ENCODE assay signal across 18 mouse cellular contexts in genomic region chr10:5192861-5193490, GRCm38 (mm10).
A peak's percentile ranks its signal among the peaks of the same experiment; 100 is the strongest.
DNase-seq lines count a peak whose midpoint lies in the region; ATAC-seq and TF ChIP-seq lines count a peak whose summit lies in the region.
"Had no signal": no experiment of that assay in that cellular context is flagged by ENCODE, and none has a peak within 500 bp of the region (broad histone marks: within the 10 kb centered on the region; RNA-seq: fewer than 3 reads in every experiment).

No protein-coding gene starts in this region.

- H3K36me3 ChIP-seq in neural tube, embryonic 15.5 days, result peaks cover 2% of the 10 kb centered on the region; the same call in 1 of the 2 replicates
- H3K36me3 ChIP-seq: limb, embryonic 10.5 days; midbrain, embryonic 10.5 days had no signal

- intact Hi-C loops in gastrocnemius, adult 2 months (cut with DNase I), result no loop called here

- WGBS in neural tube, embryonic 15.5 days, result 84% methylated on average over 9 of the region's 9 CpGs

- TF ChIP-seq CTCF in gastrocnemius, adult 2 months (IDR thresholded peaks at IDR 0.05), result no peak

- peaks cover 15% of the 10 kb centered on the region; the same call in 1 of the 2 replicates for H3K4me1 ChIP-seq in neural tube, embryonic 15.5 days

- H3K9me3 ChIP-seq in neural tube, embryonic 15.5 days (replicated peaks), result no peaks in the 10 kb centered on the region
- H3K9me3 ChIP-seq: limb, embryonic 10.5 days; midbrain, embryonic 10.5 days had no signal

- no peaks in the 10 kb centered on the region for H3K27me3 ChIP-seq in neural tube, embryonic 15.5 days (replicated peaks)
- H3K27me3 ChIP-seq: CH12.LX; embryonic facial prominence, embryonic 13.5 days had no signal

- H3K4me3 ChIP-seq in gastrocnemius, adult 2 months, result no peak overlapping the region; the same call in 1 of the 2 replicates
- H3K4me3 ChIP-seq in neural tube, embryonic 15.5 days (replicated peaks), result no peak overlapping the region
- H3K4me3 ChIP-seq: embryonic facial prominence, embryonic 13.5 days; heart, adult 2 months; limb, embryonic 10.5 days; midbrain, embryonic 10.5 days had no signal

- no peak for DNase-seq in gastrocnemius, adult 2 months
- no peak for DNase-seq in gastrocnemius, postnatal 25 days
- peak; percentile 29 for DNase-seq in kidney, adult 18-20 months
- DNase-seq in kidney, postnatal 10 days, result no peak
- DNase-seq in neural tube, embryonic 10.5 days (ENCODE audit: extremely low spot score, low spot score), result no peak
- no peak for DNase-seq in spleen, postnatal 4 days (ENCODE audit: low spot score in 2 of 2)
- DNase-seq in lung, postnatal 10 days, result no peak
- DNase-seq: cerebellum, adult 11 months; heart, adult 2 months; heart, postnatal 14 days; lung, postnatal 36 days; retina, postnatal 1 day; thymus, postnatal 36 days had no signal

- H3K9ac ChIP-seq in neural tube, embryonic 15.5 days (replicated peaks), result no peak overlapping the region
- H3K9ac ChIP-seq: embryonic facial prominence, embryonic 13.5 days had no signal

- H3K4me2 ChIP-seq in neural tube, embryonic 15.5 days, result peak overlapping the region; percentile 27
- H3K4me2 ChIP-seq: embryonic facial prominence, embryonic 13.5 days had no signal

- H3K27ac ChIP-seq in gastrocnemius, adult 2 months, result peak overlapping the region; percentile 89; the same call in 1 of the 2 replicates
- no peak overlapping the region for H3K27ac ChIP-seq in neural tube, embryonic 15.5 days (replicated peaks)
- H3K27ac ChIP-seq: embryonic facial prominence, embryonic 13.5 days; heart, adult 2 months; limb, embryonic 10.5 days; midbrain, embryonic 10.5 days had no signal

- no peak for ATAC-seq in neural tube, embryonic 15.5 days (ENCODE audit: low FRiP score)
